Mouse (Mus musculus) ES-Bruce4 (cell line): ENCODE data around the gene Trim14. TPM values are rescaled to one million over a fixed set of nuclear protein-coding genes. Genes with fewer than 3 reads are reported as not detected.

ENCODE experiments used
- H3K27ac ChIP-seq: 2 replicates; pipeline ENCODE4 v1.5.1; 2012; ENCODE audit warnings: low read length, inconsistent platforms; ENCODE audit not compliant: insufficient read depth
- H3K27me3 ChIP-seq: 2 replicates; pipeline ENCODE4 v1.6.1; 2012; ENCODE audit warnings: mild to moderate bottlenecking, low read length, inconsistent platforms; ENCODE audit not compliant: control insufficient read depth, poor library complexity, insufficient read depth, severe bottlenecking
- H3K36me3 ChIP-seq: 2 replicates; pipeline ENCODE4 v1.6.1; 2012; ENCODE audit warnings: inconsistent platforms, mild to moderate bottlenecking, low read length, moderate library complexity; ENCODE audit not compliant: control insufficient read depth, poor library complexity, insufficient read depth, severe bottlenecking
- H3K4me1 ChIP-seq: one replicate; pipeline ENCODE4 v1.8.1; 2011; ENCODE audit warnings: low read length; ENCODE audit not compliant: control insufficient read depth, insufficient read depth
- H3K4me3 ChIP-seq: 2 replicates; pipeline ENCODE4 v1.5.1; 2011; ENCODE audit warnings: low read depth, mild to moderate bottlenecking, low read length
- H3K9ac ChIP-seq: 2 replicates; pipeline ENCODE4 v1.6.1; 2012; ENCODE audit warnings: low read depth, mild to moderate bottlenecking, inconsistent platforms; ENCODE audit not compliant: poor library complexity, severe bottlenecking
- H3K9me3 ChIP-seq: replicated peaks from 2 replicates; pipeline ENCODE4 v1.6.1; 2012; ENCODE audit warnings: mild to moderate bottlenecking, low read length, inconsistent platforms; ENCODE audit not compliant: control insufficient read depth, poor library complexity, insufficient read depth, severe bottlenecking
- CTCF ChIP-seq: IDR thresholded peaks from one replicate; pipeline ENCODE4 v1.8.1; 2011; ENCODE audit warnings: low read depth, low read length
- EP300 ChIP-seq: IDR thresholded peaks from 2 replicates; pipeline ENCODE4 v1.6.1; 2011; ENCODE audit warnings: low read depth, low read length; ENCODE audit not compliant: insufficient read depth
- POLR2A ChIP-seq: IDR thresholded peaks from one replicate; pipeline ENCODE4 v1.8.1; 2011; ENCODE audit warnings: low read length; ENCODE audit not compliant: insufficient read depth
- polyA plus RNA-seq: library from polyadenylated mRNA; stranded (reverse); fragments of >200 nt; gene quantifications from 2 replicates; pipeline ENCODE4 v1.2.4, GENCODE M21; 2011; ENCODE audit warnings: low read depth; ENCODE audit not compliant: missing spikeins, insufficient read depth, insufficient read length

The Trim14 gene
- polyA plus RNA-seq, 1 experiment, result 5.7 TPM

- no peaks in the 10 kb centered on the region for H3K9me3 ChIP-seq
- peak; percentile 58 for TF ChIP-seq CTCF
- no peak for TF ChIP-seq POLR2A
- TF ChIP-seq EP300, result no peak
- no peak overlapping the region for H3K4me3 ChIP-seq
- no peak overlapping the region for H3K27ac ChIP-seq
- H3K36me3 ChIP-seq, result no peaks in the 10 kb centered on the region
- H3K9ac ChIP-seq, result no peak overlapping the region
- no peaks in the 10 kb centered on the region for H3K4me1 ChIP-seq
- no peaks in the 10 kb centered on the region for H3K27me3 ChIP-seq
Measured at GRCm38 (mm10) chr4:46544313-46544712, 8.4 kb upstream of the Trim14 start.

- TF ChIP-seq EP300, result no peak
- TF ChIP-seq POLR2A, result no peak
- TF ChIP-seq CTCF, result no peak
- Histone ChIP-seq H3K4me1 (no peaks in the 10 kb centered on the region), H3K27ac (no peak overlapping the region), H3K27me3 (no peaks in the 10 kb centered on the region), H3K4me3 (no peak overlapping the region), H3K36me3 (no peaks in the 10 kb centered on the region), H3K9ac (no peak overlapping the region), H3K9me3 (no peaks in the 10 kb centered on the region)
Measured at GRCm38 (mm10) chr4:46543366-46544050, 7.6 kb upstream of the Trim14 start.

- no peaks in the 10 kb centered on the region for H3K9me3 ChIP-seq
- no peaks in the 10 kb centered on the region for H3K27me3 ChIP-seq
- H3K4me1 ChIP-seq, result no peaks in the 10 kb centered on the region
- no peaks in the 10 kb centered on the region for H3K36me3 ChIP-seq
- no peak overlapping the region for H3K27ac ChIP-seq
- no peak overlapping the region for H3K9ac ChIP-seq
- H3K4me3 ChIP-seq, result no peak overlapping the region
- TF ChIP-seq POLR2A (no peak), CTCF (no peak)
Measured at GRCm38 (mm10) chr4:46541707-46542106, 5.8 kb upstream of the Trim14 start.

- Histone ChIP-seq H3K36me3 (no peaks in the 10 kb centered on the region), H3K4me3 (no peak overlapping the region), H3K27ac (no peak overlapping the region), H3K9ac (no peak overlapping the region), H3K27me3 (no peaks in the 10 kb centered on the region), H3K4me1 (peaks cover 2% of the 10 kb centered on the region), H3K9me3 (no peaks in the 10 kb centered on the region)
- TF ChIP-seq CTCF (no peak), POLR2A (no peak), EP300 (no peak)
Measured at GRCm38 (mm10) chr4:46539167-46539566, 3.2 kb upstream of the Trim14 start.

GRCm38 (mm10) chr4:46535094-46535830, 679 bp downstream of the Trim14 start:
- TF ChIP-seq CTCF, result no peak
- no peak for TF ChIP-seq EP300
- TF ChIP-seq POLR2A, result no peak
- Histone ChIP-seq H3K9ac (0 out of 2 replicates have a peak overlapping the region, but pooled peaks have one; percentile 14), H3K9me3 (no peaks in the 10 kb centered on the region), H3K4me1 (peaks cover 2% of the 10 kb centered on the region), H3K36me3 (no peaks in the 10 kb centered on the region), H3K27me3 (no peaks in the 10 kb centered on the region), H3K27ac (no peak overlapping the region), H3K4me3 (peak overlapping the region; percentile 65)
